Mouse (Mus musculus): ENCODE results near the gene Taf1a. TPM values are rescaled to one million over a fixed set of nuclear protein-coding genes. Genes with fewer than 3 reads are reported as not detected.

Taf1a gene
- polyA plus RNA-seq, 1 experiment, result 26.4 TPM

- TF ChIP-seq EP300 (IDR thresholded peaks at IDR 0.05; ENCODE audit: insufficient read depth, low read depth, low read length), result no peak
- no peak for TF ChIP-seq CTCF (IDR thresholded peaks at IDR 0.05; ENCODE audit: low read depth, low read length)
- TF ChIP-seq POLR2A (IDR thresholded peaks at IDR 0.05; ENCODE audit: insufficient read depth, low read length), result no peak
- no peak overlapping the region for H3K4me3 ChIP-seq (ENCODE audit: low read depth, low read length)
- no peak overlapping the region for H3K27ac ChIP-seq (ENCODE audit: insufficient read depth, low read length)
- H3K36me3 ChIP-seq (ENCODE audit: control insufficient read depth, insufficient read depth, low read length, poor library complexity, severe bottlenecking), result no peaks in the 10 kb centered on the region
- H3K9me3 ChIP-seq (replicated peaks; ENCODE audit: control insufficient read depth, insufficient read depth, low read length, poor library complexity, severe bottlenecking), result no peaks in the 10 kb centered on the region
- no peaks in the 10 kb centered on the region for H3K4me1 ChIP-seq (ENCODE audit: control insufficient read depth, insufficient read depth, low read length)
- H3K9ac ChIP-seq (ENCODE audit: low read depth, poor library complexity, severe bottlenecking), result no peak overlapping the region
- H3K27me3 ChIP-seq (ENCODE audit: control insufficient read depth, insufficient read depth, low read length, poor library complexity, severe bottlenecking), result no peaks in the 10 kb centered on the region
Measured at GRCm38 (mm10) chr1:183420296-183420695, 31.5 kb downstream of the Taf1a start.

- Histone ChIP-seq H3K4me1 (ENCODE audit: control insufficient read depth, insufficient read depth, low read length) (no peaks in the 10 kb centered on the region), H3K9ac (ENCODE audit: low read depth, poor library complexity, severe bottlenecking) (no peak overlapping the region), H3K27me3 (ENCODE audit: control insufficient read depth, insufficient read depth, low read length, poor library complexity, severe bottlenecking) (no peaks in the 10 kb centered on the region), H3K9me3 (replicated peaks; ENCODE audit: control insufficient read depth, insufficient read depth, low read length, poor library complexity, severe bottlenecking) (no peaks in the 10 kb centered on the region), H3K27ac (ENCODE audit: insufficient read depth, low read length) (no peak overlapping the region), H3K36me3 (ENCODE audit: control insufficient read depth, insufficient read depth, low read length, poor library complexity, severe bottlenecking) (no peaks in the 10 kb centered on the region), H3K4me3 (ENCODE audit: low read depth, low read length) (no peak overlapping the region)
- TF ChIP-seq EP300 (IDR thresholded peaks at IDR 0.05; ENCODE audit: insufficient read depth, low read depth, low read length), result no peak
- TF ChIP-seq CTCF (IDR thresholded peaks at IDR 0.05; ENCODE audit: low read depth, low read length), result peak; percentile 25
Measured at GRCm38 (mm10) chr1:183424100-183424499, 35.3 kb downstream of the Taf1a start.

- no peak overlapping the region for H3K4me3 ChIP-seq (ENCODE audit: low read depth, low read length)
- no peaks in the 10 kb centered on the region for H3K36me3 ChIP-seq (ENCODE audit: control insufficient read depth, insufficient read depth, low read length, poor library complexity, severe bottlenecking)
- H3K9me3 ChIP-seq (replicated peaks; ENCODE audit: control insufficient read depth, insufficient read depth, low read length, poor library complexity, severe bottlenecking), result no peaks in the 10 kb centered on the region
- H3K27me3 ChIP-seq (ENCODE audit: control insufficient read depth, insufficient read depth, low read length, poor library complexity, severe bottlenecking), result no peaks in the 10 kb centered on the region
- H3K4me1 ChIP-seq (ENCODE audit: control insufficient read depth, insufficient read depth, low read length), result peaks cover 2% of the 10 kb centered on the region
- H3K9ac ChIP-seq (ENCODE audit: low read depth, poor library complexity, severe bottlenecking), result no peak overlapping the region
- H3K27ac ChIP-seq (ENCODE audit: insufficient read depth, low read length), result no peak overlapping the region
- no peak for TF ChIP-seq POLR2A (IDR thresholded peaks at IDR 0.05; ENCODE audit: insufficient read depth, low read length)
- TF ChIP-seq CTCF (IDR thresholded peaks at IDR 0.05; ENCODE audit: low read depth, low read length), result no peak
- TF ChIP-seq EP300 (IDR thresholded peaks at IDR 0.05; ENCODE audit: insufficient read depth, low read depth, low read length), result no peak
Measured at GRCm38 (mm10) chr1:183434918-183435317, 46.1 kb downstream of the Taf1a start.

GRCm38 (mm10) chr1:183439036-183439435 is 50.3 kb downstream of the Taf1a start:
- Histone ChIP-seq H3K36me3 (ENCODE audit: control insufficient read depth, insufficient read depth, low read length, poor library complexity, severe bottlenecking) (no peaks in the 10 kb centered on the region), H3K9ac (ENCODE audit: low read depth, poor library complexity, severe bottlenecking) (no peak overlapping the region), H3K4me1 (ENCODE audit: control insufficient read depth, insufficient read depth, low read length) (peaks cover 2% of the 10 kb centered on the region), H3K4me3 (ENCODE audit: low read depth, low read length) (no peak overlapping the region), H3K27ac (ENCODE audit: insufficient read depth, low read length) (no peak overlapping the region), H3K9me3 (replicated peaks; ENCODE audit: control insufficient read depth, insufficient read depth, low read length, poor library complexity, severe bottlenecking) (no peaks in the 10 kb centered on the region), H3K27me3 (ENCODE audit: control insufficient read depth, insufficient read depth, low read length, poor library complexity, severe bottlenecking) (no peaks in the 10 kb centered on the region)
- TF ChIP-seq CTCF (IDR thresholded peaks at IDR 0.05; ENCODE audit: low read depth, low read length) (peak; percentile 94), POLR2A (IDR thresholded peaks at IDR 0.05; ENCODE audit: insufficient read depth, low read length) (no peak), EP300 (IDR thresholded peaks at IDR 0.05; ENCODE audit: insufficient read depth, low read depth, low read length) (no peak)

GRCm38 (mm10) chr1:183442015-183442774 is 53.4 kb downstream of the Taf1a start:
- no peaks in the 10 kb centered on the region for H3K9me3 ChIP-seq (replicated peaks; ENCODE audit: control insufficient read depth, insufficient read depth, low read length, poor library complexity, severe bottlenecking)
- no peak overlapping the region for H3K9ac ChIP-seq (ENCODE audit: low read depth, poor library complexity, severe bottlenecking)
- no peak overlapping the region for H3K4me3 ChIP-seq (ENCODE audit: low read depth, low read length)
- H3K36me3 ChIP-seq (ENCODE audit: control insufficient read depth, insufficient read depth, low read length, poor library complexity, severe bottlenecking), result no peaks in the 10 kb centered on the region
- no peak overlapping the region for H3K27ac ChIP-seq (ENCODE audit: insufficient read depth, low read length)
- TF ChIP-seq POLR2A (IDR thresholded peaks at IDR 0.05; ENCODE audit: insufficient read depth, low read length) (no peak), EP300 (IDR thresholded peaks at IDR 0.05; ENCODE audit: insufficient read depth, low read depth, low read length) (no peak), CTCF (IDR thresholded peaks at IDR 0.05; ENCODE audit: low read depth, low read length) (peak; percentile 85)
- H3K4me1 ChIP-seq (ENCODE audit: control insufficient read depth, insufficient read depth, low read length), result peaks cover 2% of the 10 kb centered on the region
- no peaks in the 10 kb centered on the region for H3K27me3 ChIP-seq (ENCODE audit: control insufficient read depth, insufficient read depth, low read length, poor library complexity, severe bottlenecking)

- no peaks in the 10 kb centered on the region for H3K27me3 ChIP-seq (ENCODE audit: control insufficient read depth, insufficient read depth, low read length, poor library complexity, severe bottlenecking)
- H3K4me1 ChIP-seq (ENCODE audit: control insufficient read depth, insufficient read depth, low read length), result no peaks in the 10 kb centered on the region
- TF ChIP-seq EP300 (IDR thresholded peaks at IDR 0.05; ENCODE audit: insufficient read depth, low read depth, low read length), result no peak
- TF ChIP-seq CTCF (IDR thresholded peaks at IDR 0.05; ENCODE audit: low read depth, low read length), result no peak
- no peaks in the 10 kb centered on the region for H3K9me3 ChIP-seq (replicated peaks; ENCODE audit: control insufficient read depth, insufficient read depth, low read length, poor library complexity, severe bottlenecking)
- H3K4me3 ChIP-seq (ENCODE audit: low read depth, low read length), result no peak overlapping the region
- H3K9ac ChIP-seq (ENCODE audit: low read depth, poor library complexity, severe bottlenecking), result no peak overlapping the region
- no peaks in the 10 kb centered on the region for H3K36me3 ChIP-seq (ENCODE audit: control insufficient read depth, insufficient read depth, low read length, poor library complexity, severe bottlenecking)
- no peak overlapping the region for H3K27ac ChIP-seq (ENCODE audit: insufficient read depth, low read length)
Measured at GRCm38 (mm10) chr1:183453066-183453465, 64.3 kb downstream of the Taf1a start.

Other genes starting within 250 kb of the Taf1a start
- gene Disp1, start 167.5 kb upstream of the Taf1a start, polyA plus RNA-seq (2011; ENCODE audit: insufficient read depth, insufficient read length, low read depth, missing spikeins), result 8.7 and 9.5 TPM in 2 replicates
- 64.9 and 74.6 TPM in 2 replicates for gene Aida, start 92.4 kb upstream of the Taf1a start, polyA plus RNA-seq (2011; ENCODE audit: insufficient read depth, insufficient read length, low read depth, missing spikeins)
- 40.4 and 40.5 TPM in 2 replicates for gene Brox, start 91.7 kb upstream of the Taf1a start, polyA plus RNA-seq (2011; ENCODE audit: insufficient read depth, insufficient read length, low read depth, missing spikeins)
- gene Mia3, start 19.4 kb upstream of the Taf1a start, polyA plus RNA-seq (2011; ENCODE audit: insufficient read depth, insufficient read length, low read depth, missing spikeins), result 155 and 167 TPM in 2 replicates
- not detected in 2 replicates for gene Hhipl2, start 29.2 kb downstream of the Taf1a start, polyA plus RNA-seq (2011; ENCODE audit: insufficient read depth, insufficient read length, low read depth, missing spikeins)

Data from ES-Bruce4 (cell line).